In the genomic region with DNA sequence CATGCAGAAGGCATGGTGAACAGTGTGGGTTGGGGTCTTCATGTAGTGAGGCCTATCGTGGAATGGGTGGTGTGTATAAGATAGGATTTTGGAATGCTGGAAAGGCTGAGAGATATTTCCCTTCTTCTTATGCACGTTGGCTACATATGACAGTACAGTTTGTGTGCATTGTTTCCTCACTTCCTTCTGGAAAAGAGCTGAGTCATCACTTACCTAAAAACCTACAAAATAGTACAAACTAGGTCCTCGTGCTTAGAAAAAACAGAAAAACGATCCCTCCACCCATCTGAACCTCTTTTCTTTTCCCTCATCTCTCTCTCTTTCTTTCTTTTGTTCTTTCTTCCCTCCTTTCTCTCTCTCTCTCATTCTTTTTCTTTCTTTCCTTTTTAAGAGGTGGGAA, we compare ENCODE assay signal across 22 mouse cellular contexts.
"Had no signal": no experiment of that assay in that cellular context is flagged by ENCODE, and none has a peak within 500 bp of the region (broad histone marks: within the 10 kb centered on the region; RNA-seq: fewer than 3 reads in every experiment).

No protein-coding gene starts in this region.

- H3K9me3 ChIP-seq: liver, embryonic 15.5 days; lung, embryonic 15.5 days; midbrain, embryonic 12.5 days; neural tube, embryonic 13.5 days; neural tube, embryonic 15.5 days had no signal

- H3K4me1 ChIP-seq: lung, embryonic 15.5 days; midbrain, embryonic 10.5 days; midbrain, embryonic 12.5 days; neural tube, embryonic 13.5 days; neural tube, embryonic 15.5 days had no signal

- H3K27ac ChIP-seq: liver, embryonic 15.5 days; lung, embryonic 15.5 days; macrophage; midbrain, embryonic 10.5 days; midbrain, embryonic 12.5 days; neural tube, embryonic 13.5 days; neural tube, embryonic 15.5 days had no signal

- H3K4me2 ChIP-seq: liver, embryonic 15.5 days; lung, embryonic 15.5 days; midbrain, embryonic 12.5 days; neural tube, embryonic 13.5 days; neural tube, embryonic 15.5 days had no signal

- H3K4me3 ChIP-seq: liver, embryonic 15.5 days; lung, embryonic 15.5 days; midbrain, embryonic 10.5 days; midbrain, embryonic 12.5 days; myocyte; neural tube, embryonic 13.5 days; neural tube, embryonic 15.5 days had no signal

- DNase-seq: liver, postnatal 0 days; lung, adult 2 months; lung, postnatal 36 days; midbrain, embryonic 14.5 days; retina, postnatal 1 day; right cerebral cortex, adult 18-20 months; right cerebral cortex, postnatal 25 days; right cerebral cortex, postnatal 4 days; spleen, adult 18-20 months; thymus, adult 18-20 months; thymus, postnatal 14 days; thymus, postnatal 36 days had no signal

- ATAC-seq: liver, postnatal 0 days; lung, postnatal 0 days; midbrain, embryonic 16.5 days had no signal

- H3K36me3 ChIP-seq: liver, embryonic 15.5 days; lung, embryonic 15.5 days; midbrain, embryonic 10.5 days; midbrain, embryonic 12.5 days; neural tube, embryonic 13.5 days; neural tube, embryonic 15.5 days had no signal

- H3K27me3 ChIP-seq: liver, embryonic 15.5 days; lung, embryonic 15.5 days; midbrain, embryonic 12.5 days; neural tube, embryonic 13.5 days; neural tube, embryonic 15.5 days had no signal

- H3K9ac ChIP-seq: liver, embryonic 15.5 days; liver, postnatal 0 days; lung, embryonic 15.5 days; midbrain, embryonic 12.5 days; neural tube, embryonic 13.5 days; neural tube, embryonic 15.5 days had no signal
